Mouse (Mus musculus) kidney, embryonic 15.5 days (tissue): Measurements from ENCODE around the gene Ezh1. TPM values are rescaled to one million over a fixed set of nuclear protein-coding genes. Genes with fewer than 3 reads are reported as not detected.

Experiments used
- ATAC-seq: fragments of 200-750 bp; cut with Nextera tagmentation; replicated peaks from 2 replicates; pipeline ENCODE4 v1.8.0; 2017; ENCODE audit warnings: moderate TSS enrichment; ENCODE audit not compliant: low FRiP score
- H3K27ac ChIP-seq: fragments of 300-500 bp; sonication (generic); 2 replicates; pipeline ENCODE4 v1.5.1; 2015; ENCODE audit warnings: mild to moderate bottlenecking, inconsistent platforms
- H3K27me3 ChIP-seq: fragments of 300-500 bp; sonication (generic); 2 replicates; pipeline ENCODE4 v1.6.1; 2015; ENCODE audit warnings: inconsistent platforms
- H3K36me3 ChIP-seq: fragments of 300-500 bp; sonication (generic); 2 replicates; pipeline ENCODE4 v1.6.1; 2015; ENCODE audit warnings: inconsistent platforms
- H3K4me1 ChIP-seq: fragments of 300-500 bp; sonication (generic); 2 replicates; pipeline ENCODE4 v1.6.1; 2015; ENCODE audit warnings: inconsistent platforms
- H3K4me2 ChIP-seq: fragments of 300-500 bp; sonication (generic); 2 replicates; pipeline ENCODE4 v1.6.1; 2015; ENCODE audit warnings: moderate library complexity, mild to moderate bottlenecking, inconsistent platforms
- H3K4me3 ChIP-seq: fragments of 300-500 bp; sonication (generic); replicated peaks from 2 replicates; pipeline ENCODE4 v1.5.1; 2015; ENCODE audit warnings: mild to moderate bottlenecking, inconsistent platforms
- H3K9ac ChIP-seq: fragments of 300-500 bp; sonication (generic); 2 replicates; pipeline ENCODE4 v1.6.1; 2015; ENCODE audit warnings: mild to moderate bottlenecking, inconsistent platforms
- H3K9me3 ChIP-seq: fragments of 300-500 bp; sonication (generic); replicated peaks from 2 replicates; pipeline ENCODE4 v1.6.1; 2016; ENCODE audit warnings: inconsistent platforms
- WGBS: fragments of 180-500 bp; shearing (Covaris S2); methylation state at CpG from one replicate; pipeline ENCODE4 v1.1.7; 2015; ENCODE audit warnings: mixed read lengths; 5-methylcytosine and 5-hydroxymethylcytosine counted together
- polyA plus RNA-seq: library from polyadenylated mRNA; unstranded; fragments of >200 nt; fragmentation: Nextera tagmentation; extraction: Ambion mirVana; gene quantifications from 2 replicates; pipeline ENCODE4 v1.2.1, GENCODE M21; 2015

The Ezh1 gene
- polyA plus RNA-seq, 1 experiment from 2014 or later, result 27.0 TPM

GRCm38 (mm10) chr11:101176117-101176691 lies 50.1 kb downstream of the Ezh1 start:
- no peak for ATAC-seq

GRCm38 (mm10) chr11:101175636-101176116 lies 50.6 kb downstream of the Ezh1 start:
- H3K27me3 ChIP-seq, result peaks cover 47% of the 10 kb centered on the region
- peaks cover 74% of the 10 kb centered on the region for H3K4me1 ChIP-seq
- 10% methylated on average over 11 of the region's 11 CpGs for WGBS
- H3K9me3 ChIP-seq, result no peaks in the 10 kb centered on the region
- H3K4me3 ChIP-seq, result peak overlapping the region; percentile 41
- H3K4me2 ChIP-seq, result peak overlapping the region; percentile 94
- no peak overlapping the region for H3K27ac ChIP-seq
- H3K9ac ChIP-seq, result no peak overlapping the region
- ATAC-seq, result no peak
- no peaks in the 10 kb centered on the region for H3K36me3 ChIP-seq

More at GRCm38 (mm10) chr11:101176117-101176691, 50.1 kb downstream of the Ezh1 start:
- Histone ChIP-seq H3K36me3 (no peaks in the 10 kb centered on the region), H3K27ac (0 out of 2 replicates have a peak overlapping the region, but pooled peaks have one; percentile 13), H3K4me3 (peak overlapping the region; percentile 39), H3K9me3 (no peaks in the 10 kb centered on the region), H3K4me1 (peaks cover 73% of the 10 kb centered on the region), H3K27me3 (peaks cover 47% of the 10 kb centered on the region), H3K9ac (peak overlapping the region; percentile 29; the same call in 1 of the 2 replicates), H3K4me2 (peak overlapping the region; percentile 94)
- 1% methylated on average over 25 of the region's 25 CpGs for WGBS

GRCm38 (mm10) chr11:101174851-101175628 lies 51.2 kb downstream of the Ezh1 start, which contains the start of gene Ccr10:
TSS of gene Ccr10 (minus strand) at chr11:101175443.
- Histone ChIP-seq H3K27ac (peak within 1 kb of the TSS; percentile 94; the same call in 1 of the 2 replicates), H3K36me3 (no peaks in the 10 kb centered on the region), H3K4me2 (peak within 1 kb of the TSS; percentile 94), H3K27me3 (peaks cover 47% of the 10 kb centered on the region), H3K9me3 (no peaks in the 10 kb centered on the region), H3K4me3 (peak within 1 kb of the TSS; percentile 41), H3K4me1 (peaks cover 74% of the 10 kb centered on the region), H3K9ac (peak within 1 kb of the TSS; percentile 44)
- 20% methylated on average over 14 of the region's 14 CpGs for WGBS
- no peak for ATAC-seq

GRCm38 (mm10) chr11:101174389-101174745 lies 51.9 kb downstream of the Ezh1 start:
- peak overlapping the region; percentile 44 for H3K9ac ChIP-seq
- WGBS, result 28% methylated on average over 9 of the region's 9 CpGs
- peaks cover 46% of the 10 kb centered on the region for H3K27me3 ChIP-seq
- ATAC-seq, result no peak
- H3K4me1 ChIP-seq, result peaks cover 80% of the 10 kb centered on the region
- peak overlapping the region; percentile 41 for H3K4me3 ChIP-seq
- peak overlapping the region; percentile 94 for H3K4me2 ChIP-seq
- H3K9me3 ChIP-seq, result no peaks in the 10 kb centered on the region
- H3K27ac ChIP-seq, result peak overlapping the region; percentile 94
- no peaks in the 10 kb centered on the region for H3K36me3 ChIP-seq

- Histone ChIP-seq H3K27ac (peak overlapping the region; percentile 94), H3K9ac (peak overlapping the region; percentile 44), H3K4me2 (peak overlapping the region; percentile 94), H3K27me3 (peaks cover 42% of the 10 kb centered on the region), H3K9me3 (no peaks in the 10 kb centered on the region), H3K4me3 (peak overlapping the region; percentile 41), H3K36me3 (no peaks in the 10 kb centered on the region), H3K4me1 (peaks cover 85% of the 10 kb centered on the region)
- ATAC-seq, result peak; percentile 52
- 1% methylated on average over 61 of the region's 61 CpGs for WGBS
Measured at GRCm38 (mm10) chr11:101173631-101174388, 52.5 kb downstream of the Ezh1 start.

- Histone ChIP-seq H3K36me3 (no peaks in the 10 kb centered on the region), H3K27me3 (peaks cover 41% of the 10 kb centered on the region), H3K9ac (no peak overlapping the region), H3K9me3 (no peaks in the 10 kb centered on the region), H3K27ac (peak overlapping the region; percentile 94), H3K4me3 (peak overlapping the region; percentile 41), H3K4me1 (peaks cover 90% of the 10 kb centered on the region), H3K4me2 (peak overlapping the region; percentile 94)
- no peak for ATAC-seq
- 6% methylated on average over 11 of the region's 11 CpGs for WGBS
Measured at GRCm38 (mm10) chr11:101173112-101173511, 53.2 kb downstream of the Ezh1 start.

GRCm38 (mm10) chr11:101172434-101172815 lies 53.8 kb downstream of the Ezh1 start:
- peaks cover 5% of the 10 kb centered on the region for H3K36me3 ChIP-seq
- H3K4me3 ChIP-seq, result peak overlapping the region; percentile 75
- no peak for ATAC-seq
- peak overlapping the region; percentile 97 for H3K27ac ChIP-seq
- peaks cover 91% of the 10 kb centered on the region for H3K4me1 ChIP-seq
- peak overlapping the region; percentile 94 for H3K4me2 ChIP-seq
- H3K9ac ChIP-seq, result peak overlapping the region; percentile 59
- WGBS, result 10% methylated on average over 5 of the region's 5 CpGs
- peaks cover 41% of the 10 kb centered on the region for H3K27me3 ChIP-seq
- H3K9me3 ChIP-seq, result no peaks in the 10 kb centered on the region

GRCm38 (mm10) chr11:101171721-101172433 lies 54.4 kb downstream of the Ezh1 start:
- no peaks in the 10 kb centered on the region for H3K9me3 ChIP-seq
- ATAC-seq, result peak; percentile 53
- WGBS, result under 1% methylated on average over 31 of the region's 31 CpGs

GRCm38 (mm10) chr11:101170811-101171610 lies 55.3 kb downstream of the Ezh1 start, which contains the start of gene Plekhh3:
TSS of gene Plekhh3 (minus strand) at chr11:101171351.
- Histone ChIP-seq H3K4me1 (peaks cover 84% of the 10 kb centered on the region), H3K4me3 (peak within 1 kb of the TSS; percentile 75), H3K27me3 (peaks cover 41% of the 10 kb centered on the region), H3K4me2 (peak within 1 kb of the TSS; percentile 94), H3K9me3 (no peaks in the 10 kb centered on the region), H3K36me3 (peaks cover 20% of the 10 kb centered on the region), H3K27ac (peak within 1 kb of the TSS; percentile 97), H3K9ac (peak within 1 kb of the TSS; percentile 75)
- ATAC-seq, result peak; percentile 94
- under 1% methylated on average over 46 of the region's 50 CpGs for WGBS

More at GRCm38 (mm10) chr11:101171721-101172433, 54.4 kb downstream of the Ezh1 start:
- Histone ChIP-seq H3K4me1 (peaks cover 88% of the 10 kb centered on the region), H3K9ac (peak overlapping the region; percentile 59), H3K36me3 (peaks cover 11% of the 10 kb centered on the region), H3K27me3 (peaks cover 41% of the 10 kb centered on the region), H3K27ac (peak overlapping the region; percentile 97), H3K4me2 (peak overlapping the region; percentile 94), H3K4me3 (peak overlapping the region; percentile 75)

GRCm38 (mm10) chr11:101170354-101170810 lies 55.9 kb downstream of the Ezh1 start, which contains the start of gene Cntnap1:
TSS of gene Cntnap1 (plus strand) at chr11:101170523.
- peaks cover 23% of the 10 kb centered on the region for H3K36me3 ChIP-seq
- H3K4me2 ChIP-seq, result peak within 1 kb of the TSS; percentile 94
- H3K27ac ChIP-seq, result peak within 1 kb of the TSS; percentile 93
- peak within 1 kb of the TSS; percentile 75 for H3K4me3 ChIP-seq
- H3K9ac ChIP-seq, result peak within 1 kb of the TSS; percentile 75
- WGBS, result under 1% methylated on average over 35 of the region's 35 CpGs
- H3K4me1 ChIP-seq, result peaks cover 83% of the 10 kb centered on the region
- ATAC-seq, result no peak
- H3K9me3 ChIP-seq, result no peaks in the 10 kb centered on the region
- peaks cover 44% of the 10 kb centered on the region for H3K27me3 ChIP-seq
